Mouse (Mus musculus) forebrain, embryonic 11.5 days (tissue): ENCODE results near the gene Tmem87b. TPM values are rescaled to one million over a fixed set of nuclear protein-coding genes. Genes with fewer than 3 reads are reported as not detected.

Experiments used
- ATAC-seq: fragments of 200-750 bp; cut with Nextera tagmentation; replicated peaks from 2 replicates; pipeline ENCODE4 v1.8.0; 2017; ENCODE audit warnings: moderate TSS enrichment; ENCODE audit not compliant: low FRiP score
- DNase-seq: peaks from one replicate; pipeline ENCODE4 v3.0.0-alpha.2; 2017; ENCODE audit warnings: low spot score
- H3K27ac ChIP-seq: fragments of 300-500 bp; sonication (generic); 2 replicates; pipeline ENCODE4 v1.5.1; 2014; ENCODE audit warnings: low read depth, low read length
- H3K27me3 ChIP-seq: fragments of 300-500 bp; sonication (generic); 2 replicates; pipeline ENCODE4 v1.6.1; 2014; ENCODE audit warnings: mild to moderate bottlenecking, low read length, mixed read lengths; ENCODE audit not compliant: control insufficient read depth, insufficient read depth
- H3K36me3 ChIP-seq: fragments of 300-500 bp; sonication (generic); 2 replicates; pipeline ENCODE4 v1.6.1; 2014; ENCODE audit warnings: mild to moderate bottlenecking, low read length, moderate library complexity, mixed read lengths; ENCODE audit not compliant: control insufficient read depth, insufficient read depth
- H3K4me1 ChIP-seq: fragments of 300-500 bp; sonication (generic); replicated peaks from 2 replicates; pipeline ENCODE4 v1.6.1; 2014; ENCODE audit warnings: low read length, mixed read lengths; ENCODE audit not compliant: control insufficient read depth, insufficient read depth
- H3K4me2 ChIP-seq: fragments of 300-500 bp; sonication (generic); 2 replicates; pipeline ENCODE4 v1.6.1; 2014; ENCODE audit warnings: low read depth, mild to moderate bottlenecking, low read length, moderate library complexity, mixed read lengths; ENCODE audit not compliant: severe bottlenecking
- H3K4me3 ChIP-seq: fragments of 300-500 bp; sonication (generic); 2 replicates; pipeline ENCODE4 v1.5.1; 2014; ENCODE audit warnings: low read depth, low read length
- H3K9ac ChIP-seq: fragments of 300-500 bp; sonication (generic); 2 replicates; pipeline ENCODE4 v1.6.1; 2014; ENCODE audit warnings: low read length
- H3K9me3 ChIP-seq: fragments of 300-500 bp; sonication (generic); 2 replicates; pipeline ENCODE4 v1.6.1; 2016; ENCODE audit warnings: low read length, mixed read lengths; ENCODE audit not compliant: control insufficient read depth
- WGBS: fragments of 180-500 bp; shearing (Covaris S2); extraction: QIAGEN DNeasy Blood & Tissue Kit; methylation state at CpG from one replicate; pipeline ENCODE4 v1.1.7; 2014; 5-methylcytosine and 5-hydroxymethylcytosine counted together
- polyA plus RNA-seq: library from polyadenylated mRNA; unstranded; fragments of >200 nt; fragmentation: Nextera tagmentation; extraction: Ambion mirVana; gene quantifications from 2 replicates; pipeline ENCODE4 v1.2.1, GENCODE M21; 2014

Gene Tmem87b
- polyA plus RNA-seq, 1 experiment from 2014 or later = 24.2 TPM

DNA sequence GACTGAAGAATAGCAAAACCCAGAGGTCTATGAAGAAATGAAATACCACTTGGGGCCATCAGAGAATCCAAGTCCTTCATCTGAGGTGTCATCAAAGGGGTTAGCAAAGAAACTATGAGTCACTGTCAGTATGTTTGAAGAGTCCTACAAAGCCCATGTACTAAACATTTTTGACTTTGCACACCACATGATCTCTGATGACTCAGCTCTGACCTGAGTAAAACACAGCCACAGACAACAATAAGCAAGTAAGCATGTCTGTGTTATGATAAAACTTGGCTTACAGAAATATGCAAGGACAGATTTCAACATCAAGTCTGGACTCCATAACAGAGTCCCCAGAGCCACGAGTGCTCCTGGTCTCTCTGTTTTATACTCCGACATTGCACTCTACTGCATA, 15.1 kb downstream of the Tmem87b start:
- no peak overlapping the region for H3K4me2 ChIP-seq
- H3K9me3 ChIP-seq = no peaks in the 10 kb centered on the region
- no peaks in the 10 kb centered on the region for H3K27me3 ChIP-seq
- DNase-seq (no peak), ATAC-seq (no peak)
- no peaks in the 10 kb centered on the region for H3K4me1 ChIP-seq
- H3K36me3 ChIP-seq = peaks cover 2% of the 10 kb centered on the region; the same call in 1 of the 2 replicates
- H3K27ac ChIP-seq = no peak overlapping the region
- H3K9ac ChIP-seq = no peak overlapping the region
- H3K4me3 ChIP-seq = no peak overlapping the region
- WGBS = 96% methylated on average over 2 of the region's 2 CpGs

DNA sequence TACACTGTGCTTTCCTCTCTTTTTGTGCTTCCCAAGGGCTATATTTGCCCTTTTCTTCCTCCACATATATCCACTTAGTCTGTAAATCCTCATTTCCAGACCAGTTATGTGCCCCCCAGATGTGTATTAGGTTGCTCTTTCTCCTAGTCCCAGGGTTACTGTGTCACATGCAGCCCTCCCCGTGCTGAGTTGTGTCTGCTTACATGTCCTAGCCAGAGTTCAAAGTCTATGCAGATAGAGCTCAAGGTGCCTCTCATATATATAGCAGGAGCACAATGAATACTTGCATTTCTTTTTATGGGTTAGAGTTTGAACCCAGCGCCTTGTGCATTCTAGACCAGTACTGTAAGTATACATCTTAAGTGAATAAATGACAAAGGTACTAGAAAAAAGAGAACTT, 15.5 kb downstream of the Tmem87b start:
- WGBS = 91% methylated on average over 2 of the region's 2 CpGs
- no peaks in the 10 kb centered on the region for H3K9me3 ChIP-seq
- H3K27me3 ChIP-seq = no peaks in the 10 kb centered on the region
- no peak overlapping the region for H3K4me2 ChIP-seq
- H3K36me3 ChIP-seq = peaks cover 2% of the 10 kb centered on the region; the same call in 1 of the 2 replicates
- ATAC-seq = no peak
- no peak overlapping the region for H3K27ac ChIP-seq
- H3K9ac ChIP-seq = no peak overlapping the region
- H3K4me1 ChIP-seq = no peaks in the 10 kb centered on the region
- DNase-seq = no peak
- H3K4me3 ChIP-seq = no peak overlapping the region

DNA sequence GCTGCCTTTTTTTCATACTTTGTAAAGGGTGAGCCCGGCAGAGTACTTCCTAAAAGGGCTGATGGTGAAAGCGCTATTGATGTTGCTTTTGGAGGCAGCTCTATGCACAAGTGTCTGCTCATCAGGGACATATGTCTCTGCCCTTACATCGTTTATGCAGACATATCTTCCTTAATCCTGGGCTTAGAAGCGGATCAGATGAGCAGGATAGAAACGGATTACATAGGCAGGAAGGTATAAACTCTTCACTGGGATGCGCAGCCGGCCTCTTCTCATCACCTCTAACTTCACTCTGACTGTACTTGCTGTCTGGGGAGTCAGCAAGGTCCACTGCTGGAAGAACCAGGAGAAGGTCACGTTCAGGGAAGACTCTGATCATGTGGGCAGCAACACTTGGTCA, 19.6 kb downstream of the Tmem87b start:
- WGBS = 93% methylated on average over 8 of the region's 8 CpGs
- DNase-seq = no peak
- Histone ChIP-seq H3K4me1 (no peaks in the 10 kb centered on the region), H3K36me3 (no peaks in the 10 kb centered on the region; the same call in 1 of the 2 replicates), H3K27ac (no peak overlapping the region), H3K4me3 (no peak overlapping the region), H3K4me2 (no peak overlapping the region), H3K9me3 (no peaks in the 10 kb centered on the region), H3K9ac (no peak overlapping the region), H3K27me3 (no peaks in the 10 kb centered on the region)
- no peak for ATAC-seq

DNA sequence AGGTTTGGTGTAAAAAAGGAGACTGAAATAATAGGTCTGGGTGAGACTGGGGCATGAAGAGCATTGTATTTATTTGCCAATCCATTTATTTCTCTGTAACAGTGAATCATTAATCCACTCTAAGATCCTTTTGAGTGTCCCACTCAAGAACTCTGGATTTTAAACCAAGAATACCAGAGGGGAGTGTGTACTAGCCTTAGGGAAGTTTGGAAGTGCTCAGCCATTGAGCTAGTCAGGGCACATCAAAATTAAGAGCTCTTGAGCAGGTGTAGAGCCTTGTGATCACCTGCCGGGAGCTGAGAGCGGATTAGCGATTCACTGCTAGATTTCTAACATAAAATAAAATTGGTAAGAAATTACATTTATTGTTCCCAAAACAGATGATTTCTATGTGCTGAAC, 20.7 kb downstream of the Tmem87b start:
- Histone ChIP-seq H3K4me2 (no peak overlapping the region), H3K4me3 (no peak overlapping the region), H3K27me3 (no peaks in the 10 kb centered on the region), H3K36me3 (no peaks in the 10 kb centered on the region; the same call in 1 of the 2 replicates), H3K9me3 (no peaks in the 10 kb centered on the region), H3K9ac (no peak overlapping the region), H3K27ac (no peak overlapping the region), H3K4me1 (no peaks in the 10 kb centered on the region)
- WGBS = 91% methylated on average over 3 of the region's 3 CpGs
- DNase-seq = no peak
- no peak for ATAC-seq

DNA sequence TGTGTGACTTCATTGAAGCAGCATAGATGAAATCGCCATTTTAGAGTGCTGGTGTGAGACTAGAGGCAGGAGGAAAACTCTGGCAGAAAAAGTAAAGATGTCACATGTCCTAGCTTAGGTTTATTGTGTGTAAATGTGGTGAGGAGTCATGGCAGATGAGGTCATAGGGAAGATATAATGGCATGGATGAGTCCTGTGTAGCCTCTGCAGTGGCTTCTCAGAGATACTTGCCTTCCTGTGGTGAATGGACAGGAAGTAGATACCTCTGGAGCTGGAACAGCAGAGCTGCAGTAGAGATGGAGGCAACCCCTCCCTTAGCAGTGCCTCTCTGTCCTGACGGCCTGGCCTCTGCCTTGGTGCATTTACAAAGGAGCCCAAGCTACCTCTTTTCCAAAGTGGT, 21.6 kb downstream of the Tmem87b start:
- Histone ChIP-seq H3K27me3 (no peaks in the 10 kb centered on the region), H3K36me3 (no peaks in the 10 kb centered on the region; the same call in 1 of the 2 replicates), H3K4me3 (no peak overlapping the region), H3K4me1 (no peaks in the 10 kb centered on the region), H3K27ac (no peak overlapping the region), H3K9ac (no peak overlapping the region), H3K4me2 (no peak overlapping the region), H3K9me3 (no peaks in the 10 kb centered on the region)
- no peak for ATAC-seq
- no peak for DNase-seq
- WGBS = 92% methylated on average over 2 of the region's 2 CpGs

DNA sequence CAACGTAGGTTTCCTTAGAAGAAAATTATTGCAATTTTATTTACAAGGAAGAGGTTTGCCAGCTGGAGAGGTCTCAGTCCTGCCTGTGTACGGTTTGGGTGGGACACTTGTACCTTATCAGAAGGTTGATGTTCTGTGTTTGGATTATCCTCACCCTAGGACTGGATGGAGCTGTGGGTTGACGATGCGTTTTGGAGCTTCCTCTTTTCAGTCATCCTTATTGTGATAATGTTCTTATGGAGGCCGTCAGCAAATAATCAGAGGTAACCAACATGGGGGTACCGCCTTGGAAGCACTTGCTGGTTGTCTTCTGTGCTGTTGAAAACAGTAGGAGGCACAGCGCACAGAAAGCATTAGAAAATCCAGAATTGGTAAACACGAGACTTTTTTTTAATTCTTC, 24.5 kb downstream of the Tmem87b start:
- no peak overlapping the region for H3K9ac ChIP-seq
- H3K27ac ChIP-seq = no peak overlapping the region
- DNase-seq (no peak), ATAC-seq (no peak)
- 93% methylated on average over 8 of the region's 8 CpGs for WGBS
- H3K36me3 ChIP-seq = no peaks in the 10 kb centered on the region; the same call in none of the 2 replicates
- H3K4me1 ChIP-seq = no peaks in the 10 kb centered on the region
- H3K4me3 ChIP-seq = no peak overlapping the region
- H3K9me3 ChIP-seq = no peaks in the 10 kb centered on the region
- no peaks in the 10 kb centered on the region for H3K27me3 ChIP-seq
- H3K4me2 ChIP-seq = no peak overlapping the region

DNA sequence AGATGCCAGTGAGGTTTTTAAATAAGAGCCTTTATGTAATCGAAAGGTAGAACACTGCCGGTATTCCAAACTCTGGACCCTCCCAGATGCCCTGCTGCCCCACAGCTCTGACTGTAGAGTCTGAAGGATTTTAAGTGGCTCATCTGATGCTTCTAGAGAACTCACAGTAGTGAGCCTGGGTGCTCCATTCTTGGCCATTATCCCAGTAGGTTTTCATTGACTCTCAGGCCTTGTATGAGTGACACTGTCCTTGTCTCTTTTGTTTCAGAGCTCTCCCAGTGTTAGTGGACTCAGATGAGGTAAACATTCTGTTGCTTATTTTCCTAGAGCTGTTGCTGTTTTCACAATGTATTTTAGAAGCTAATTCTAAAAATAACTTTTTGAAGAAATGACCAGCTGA, 32.1 kb downstream of the Tmem87b start:
- peaks cover 2% of the 10 kb centered on the region for H3K36me3 ChIP-seq
- H3K9me3 ChIP-seq = no peaks in the 10 kb centered on the region
- 97% methylated on average over 2 of the region's 2 CpGs for WGBS
- H3K9ac ChIP-seq = no peak overlapping the region
- H3K4me1 ChIP-seq = no peaks in the 10 kb centered on the region
- ATAC-seq = no peak
- H3K27me3 ChIP-seq = no peaks in the 10 kb centered on the region
- H3K27ac ChIP-seq = no peak overlapping the region
- no peak overlapping the region for H3K4me2 ChIP-seq
- H3K4me3 ChIP-seq = no peak overlapping the region
- no peak for DNase-seq

DNA sequence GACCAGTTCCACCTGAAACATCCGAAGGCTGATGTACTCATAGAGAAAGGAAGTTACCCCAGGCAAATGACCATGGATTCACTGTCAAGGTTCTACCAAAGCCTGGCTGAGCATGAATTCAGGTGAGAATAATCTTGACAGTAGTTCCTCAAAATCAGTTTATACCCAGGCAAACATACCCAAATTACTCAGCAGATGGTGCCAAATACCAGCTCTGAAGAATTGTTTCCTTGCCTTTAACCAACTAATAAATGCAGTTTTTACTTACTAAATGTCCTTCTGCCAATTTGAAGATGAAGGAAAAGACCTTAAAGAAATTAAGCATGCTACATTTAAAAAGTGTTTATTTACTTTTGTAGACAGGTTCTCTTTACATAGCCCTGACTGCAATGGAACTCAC, 38.8 kb downstream of the Tmem87b start:
- no peaks in the 10 kb centered on the region for H3K4me1 ChIP-seq
- no peak overlapping the region for H3K9ac ChIP-seq
- no peak overlapping the region for H3K27ac ChIP-seq
- ATAC-seq = no peak
- H3K4me3 ChIP-seq = no peak overlapping the region
- WGBS = 91% methylated on average over 1 of the region's 1 CpGs
- DNase-seq = no peak
- no peaks in the 10 kb centered on the region for H3K27me3 ChIP-seq
- no peaks in the 10 kb centered on the region for H3K9me3 ChIP-seq
- H3K36me3 ChIP-seq = no peaks in the 10 kb centered on the region
- no peak overlapping the region for H3K4me2 ChIP-seq

DNA sequence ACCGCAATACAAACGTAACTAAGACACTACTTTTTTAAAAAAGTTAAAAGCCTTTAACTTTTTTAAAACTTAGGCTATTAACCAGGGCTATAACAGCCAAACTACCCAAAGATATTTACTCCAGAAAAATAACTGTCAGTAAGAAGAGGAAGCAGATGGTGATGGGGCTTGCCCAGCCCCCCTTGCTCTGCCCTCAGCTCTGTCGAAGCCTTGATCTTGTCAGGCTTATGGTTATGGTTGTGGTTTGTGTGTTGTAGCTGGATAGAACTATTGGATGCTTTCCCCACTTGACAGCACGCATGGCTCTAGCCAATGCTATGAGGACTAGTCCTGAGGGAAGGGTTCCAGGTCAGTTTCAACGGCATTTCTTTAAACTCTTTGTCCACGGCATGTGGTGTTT, 41.0 kb downstream of the Tmem87b start:
- ATAC-seq = no peak
- Histone ChIP-seq H3K4me3 (no peak overlapping the region), H3K9me3 (no peaks in the 10 kb centered on the region), H3K27ac (no peak overlapping the region), H3K36me3 (no peaks in the 10 kb centered on the region), H3K4me2 (no peak overlapping the region), H3K27me3 (no peaks in the 10 kb centered on the region; the same call in 1 of the 2 replicates), H3K4me1 (peaks cover 2% of the 10 kb centered on the region; the same call in 1 of the 2 replicates), H3K9ac (no peak overlapping the region)
- no peak for DNase-seq
- 92% methylated on average over 6 of the region's 6 CpGs for WGBS
